Mouse (Mus musculus): ENCODE measurements around the gene Trf. TPM values are rescaled to one million over a fixed set of nuclear protein-coding genes. Genes with fewer than 3 reads are reported as not detected.

The Trf gene
- polyA plus RNA-seq (2012; rRNA removed): 50.9 and 73.5 TPM in 2 replicates

GRCm38 (mm10) chr9:103230151-103230951 lies at the start of gene Trf, which contains the start of gene Gm20425:
Gene Trf (minus strand): TSS chr9:103230444.
Gene Gm20425 (minus strand): TSS chr9:103230307.
- WGBS: 15% methylated on average over 29 of the region's 29 CpGs

GRCm38 (mm10) chr9:103276876-103277275 lies 46.6 kb upstream of the Trf start:
- WGBS: 87% methylated on average over 6 of the region's 6 CpGs
- no peak for DNase-seq (ENCODE audit: low read depth, low spot score)

More at GRCm38 (mm10) chr9:103230151-103230951, at the start of gene Trf, which contains the start of gene Gm20425:
- no peak for DNase-seq (ENCODE audit: low read depth, low spot score)

- no peak for DNase-seq (ENCODE audit: low read depth, low spot score)
- whole genome bisulfite sequencing: 75% methylated on average over 1 of the region's 1 CpGs
These were observed 45.4 kb upstream of the Trf start for GRCm38 (mm10) chr9:103275676-103276075.

GRCm38 (mm10) chr9:103274819-103275218 lies 44.6 kb upstream of the Trf start:
- DNase-seq (ENCODE audit: low read depth, low spot score): no peak
- 61% methylated on average over 8 of the region's 8 CpGs for WGBS

- DNase-seq (ENCODE audit: low read depth, low spot score): no peak
- 3% methylated on average over 4 of the region's 4 CpGs for WGBS
These were observed 40.9 kb upstream of the Trf start for GRCm38 (mm10) chr9:103271104-103271503.

GRCm38 (mm10) chr9:103265778-103266177 lies 35.5 kb upstream of the Trf start:
- DNase-seq (ENCODE audit: low read depth, low spot score): no peak
- 91% methylated on average over 4 of the region's 4 CpGs for WGBS

GRCm38 (mm10) chr9:103252906-103253305 lies 22.7 kb upstream of the Trf start:
- no peak for DNase-seq (ENCODE audit: low read depth, low spot score)
- WGBS: 52% methylated on average over 5 of the region's 5 CpGs

- DNase-seq (ENCODE audit: low read depth, low spot score): no peak
These were observed 18.4 kb upstream of the Trf start for GRCm38 (mm10) chr9:103248618-103249017.

GRCm38 (mm10) chr9:103246526-103247168 lies 16.4 kb upstream of the Trf start:
- WGBS: 80% methylated on average over 8 of the region's 8 CpGs
- no peak for DNase-seq (ENCODE audit: low read depth, low spot score)

More at GRCm38 (mm10) chr9:103248618-103249017, 18.4 kb upstream of the Trf start:
- WGBS: 49% methylated on average over 4 of the region's 4 CpGs

- 56% methylated on average over 4 of the region's 4 CpGs for WGBS
- no peak for DNase-seq (ENCODE audit: low read depth, low spot score)
These were observed 13.4 kb upstream of the Trf start for GRCm38 (mm10) chr9:103243640-103244039.

- no peak for DNase-seq (ENCODE audit: low read depth, low spot score)
- 77% methylated on average over 2 of the region's 2 CpGs for WGBS
These were observed 11.0 kb upstream of the Trf start for GRCm38 (mm10) chr9:103241206-103241605.

- WGBS: 87% methylated on average over 6 of the region's 6 CpGs
- no peak for DNase-seq (ENCODE audit: low read depth, low spot score)
These were observed 9.2 kb upstream of the Trf start for GRCm38 (mm10) chr9:103239471-103239870.

- WGBS: 25% methylated on average over 7 of the region's 7 CpGs
- no peak for DNase-seq (ENCODE audit: low read depth, low spot score)
These were observed 4.4 kb upstream of the Trf start for GRCm38 (mm10) chr9:103234565-103235165.

- DNase-seq (ENCODE audit: low read depth, low spot score): no peak
- 42% methylated on average over 7 of the region's 7 CpGs for WGBS
These were observed 3.8 kb upstream of the Trf start for GRCm38 (mm10) chr9:103234059-103234458.

GRCm38 (mm10) chr9:103233006-103233395 lies 2.8 kb upstream of the Trf start:
- WGBS: 73% methylated on average over 7 of the region's 7 CpGs
- no peak for DNase-seq (ENCODE audit: low read depth, low spot score)

GRCm38 (mm10) chr9:103232232-103233005 lies 2.2 kb upstream of the Trf start:
- DNase-seq (ENCODE audit: low read depth, low spot score): no peak
- WGBS: 88% methylated on average over 7 of the region's 7 CpGs

- WGBS: 65% methylated on average over 15 of the region's 15 CpGs
- no peak for DNase-seq (ENCODE audit: low read depth, low spot score)
These were observed 992 bp downstream of the Trf start for GRCm38 (mm10) chr9:103229037-103229867.

- DNase-seq (ENCODE audit: low read depth, low spot score): no peak
- 72% methylated on average over 13 of the region's 13 CpGs for WGBS
These were observed 1.8 kb downstream of the Trf start for GRCm38 (mm10) chr9:103228370-103229003.

Measured in large intestine, adult 2 months (tissue).